8 mouse cellular contexts compared by ENCODE assay signal in the genomic region with DNA sequence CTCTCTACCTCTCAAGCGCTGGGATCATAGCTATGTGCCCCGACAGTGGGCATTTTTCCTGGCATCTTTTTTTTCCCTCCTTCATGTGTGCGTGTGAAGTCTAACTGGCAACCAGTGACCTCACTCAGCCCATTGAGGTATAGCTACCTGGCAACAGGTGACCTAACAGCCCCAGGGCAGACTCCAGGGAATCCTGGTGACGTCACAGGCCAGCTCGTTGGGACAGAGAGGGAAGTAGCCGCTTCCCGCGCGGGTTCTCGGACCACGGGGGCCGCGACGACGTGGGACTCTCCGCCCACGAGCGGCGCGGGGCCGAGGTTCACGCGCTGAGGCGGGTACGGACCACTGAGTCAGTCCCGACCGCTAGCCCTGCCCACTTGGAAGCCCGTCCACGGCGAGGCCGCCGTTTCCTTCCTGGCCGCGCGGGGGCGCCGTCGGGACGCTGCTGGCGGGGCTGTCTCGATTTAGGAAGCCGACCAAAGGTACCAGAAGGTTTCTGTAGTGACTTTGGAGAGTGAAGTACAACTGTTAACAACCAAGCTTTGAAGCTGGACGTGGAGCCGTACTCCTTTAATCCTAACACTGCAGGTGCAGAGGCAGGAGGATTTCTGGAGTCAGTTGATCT. TPM values are rescaled to one million over a fixed set of nuclear protein-coding genes. Genes with fewer than 3 reads are reported as not detected.
DNase-seq lines count a peak whose midpoint lies in the region; ATAC-seq and TF ChIP-seq lines count a peak whose summit lies in the region.

A gene (plus strand): TSS at position 378 of the 625 bp plus-strand sequence.

- DNase-seq in CD8-positive naive resting alpha-beta T cell, adult 2 months (ENCODE audit: low read depth in 2 of 2, low spot score in 2 of 2) = peak; percentile 63 to 77
- peak; percentile 41 for DNase-seq in brain, embryonic 14.5 days (ENCODE audit: low read depth)
- DNase-seq in forebrain, embryonic 11.5 days (ENCODE audit: low spot score) = peak; percentile 89
- DNase-seq in kidney, postnatal 25 days = peak; percentile 74 to 79
- peak; percentile 87 for DNase-seq in liver, postnatal 0 days
- peak; percentile 88 for DNase-seq in testis, postnatal 10 days (ENCODE audit: low spot score)

- WGBS in forebrain, embryonic 11.5 days = 7% methylated on average over 44 of the region's 44 CpGs
- 8% methylated on average over 44 of the region's 44 CpGs for WGBS in heart, embryonic 16.5 days
- 9% methylated on average over 44 of the region's 44 CpGs for WGBS in liver, postnatal 0 days (ENCODE audit: insufficient replicate concordance)
- 6% methylated on average over 44 of the region's 44 CpGs for whole genome bisulfite sequencing in neural tube, embryonic 13.5 days

- TF ChIP-seq POLR2A in brain, embryonic 14.5 days (IDR thresholded peaks at IDR 0.05; ENCODE audit: borderline replicate concordance, extremely low read depth, insufficient read depth, insufficient read length, poor library complexity, severe bottlenecking) = no peak

- peak within 1 kb of the TSS; percentile 55 for H3K4me2 ChIP-seq in forebrain, embryonic 11.5 days (ENCODE audit: low read depth, low read length, severe bottlenecking)
- peak within 1 kb of the TSS; percentile 76 for H3K4me2 ChIP-seq in heart, embryonic 16.5 days (ENCODE audit: low read depth, low read length)
- H3K4me2 ChIP-seq in liver, postnatal 0 days (ENCODE audit: low read depth, low read length) = peak within 1 kb of the TSS; percentile 72
- H3K4me2 ChIP-seq in neural tube, embryonic 13.5 days = peak within 1 kb of the TSS; percentile 54

- no peak within 1 kb of the TSS for H3K27ac ChIP-seq in forebrain, embryonic 11.5 days (ENCODE audit: low read depth, low read length)
- no peak within 1 kb of the TSS for H3K27ac ChIP-seq in heart, embryonic 16.5 days (ENCODE audit: low read length)
- H3K27ac ChIP-seq in liver, postnatal 0 days (ENCODE audit: low read depth) = no peak within 1 kb of the TSS
- H3K27ac ChIP-seq in neural tube, embryonic 13.5 days (replicated peaks) = no peak within 1 kb of the TSS

- no peak for TF ChIP-seq EP300 in liver, postnatal 0 days (IDR thresholded peaks at IDR 0.05; ENCODE audit: low read depth)

- TF ChIP-seq CTCF in brain, embryonic 14.5 days (IDR thresholded peaks at IDR 0.05; ENCODE audit: borderline replicate concordance, extremely low read depth, insufficient read depth, insufficient read length) = peak; percentile 68
- TF ChIP-seq CTCF in liver, postnatal 0 days (IDR thresholded peaks at IDR 0.05; ENCODE audit: low read depth) = peak; percentile 94

- H3K27me3 ChIP-seq in forebrain, embryonic 11.5 days (ENCODE audit: control insufficient read depth, insufficient read depth, low read length) = no peaks in the 10 kb centered on the region
- no peaks in the 10 kb centered on the region for H3K27me3 ChIP-seq in heart, embryonic 16.5 days (ENCODE audit: control insufficient read depth, insufficient read depth, low read length)
- H3K27me3 ChIP-seq in liver, postnatal 0 days (ENCODE audit: insufficient read depth, low read length) = no peaks in the 10 kb centered on the region
- H3K27me3 ChIP-seq in neural tube, embryonic 13.5 days = peaks cover 9% of the 10 kb centered on the region

- ATAC-seq in forebrain, embryonic 11.5 days (replicated peaks; ENCODE audit: low FRiP score) = no peak
- no peak for ATAC-seq in heart, embryonic 16.5 days (replicated peaks; ENCODE audit: extremely low read depth, insufficient read depth, low FRiP score)
- peak; percentile 88 for ATAC-seq in liver, postnatal 0 days
- no peak for ATAC-seq in neural tube, embryonic 13.5 days (ENCODE audit: low read depth)

- H3K9me3 ChIP-seq in forebrain, embryonic 11.5 days (ENCODE audit: control insufficient read depth, low read length) = no peaks in the 10 kb centered on the region
- H3K9me3 ChIP-seq in heart, embryonic 16.5 days (replicated peaks; ENCODE audit: control insufficient read depth, low read length) = no peaks in the 10 kb centered on the region
- no peaks in the 10 kb centered on the region for H3K9me3 ChIP-seq in liver, postnatal 0 days (ENCODE audit: low read length)
- no peaks in the 10 kb centered on the region for H3K9me3 ChIP-seq in neural tube, embryonic 13.5 days

- no peaks in the 10 kb centered on the region for H3K4me1 ChIP-seq in forebrain, embryonic 11.5 days (replicated peaks; ENCODE audit: control insufficient read depth, insufficient read depth, low read length)
- H3K4me1 ChIP-seq in heart, embryonic 16.5 days (ENCODE audit: control insufficient read depth, insufficient read depth, low read length) = peaks cover 3% of the 10 kb centered on the region; the same call in 1 of the 2 replicates
- peaks cover 6% of the 10 kb centered on the region; the same call in 1 of the 2 replicates for H3K4me1 ChIP-seq in liver, postnatal 0 days (ENCODE audit: insufficient read depth)
- peaks cover 5% of the 10 kb centered on the region; the same call in 1 of the 2 replicates for H3K4me1 ChIP-seq in neural tube, embryonic 13.5 days (replicated peaks)

- H3K4me3 ChIP-seq in forebrain, embryonic 11.5 days (ENCODE audit: low read depth, low read length) = peak within 1 kb of the TSS; percentile 24
- peak within 1 kb of the TSS; percentile 52 for H3K4me3 ChIP-seq in heart, embryonic 16.5 days (ENCODE audit: low read length)
- peak within 1 kb of the TSS; percentile 50 for H3K4me3 ChIP-seq in liver, postnatal 0 days (ENCODE audit: low read depth, low read length)
- H3K4me3 ChIP-seq in neural tube, embryonic 13.5 days = peak within 1 kb of the TSS; percentile 28

- no peaks in the 10 kb centered on the region for H3K36me3 ChIP-seq in forebrain, embryonic 11.5 days (ENCODE audit: control insufficient read depth, insufficient read depth, low read length)
- no peaks in the 10 kb centered on the region for H3K36me3 ChIP-seq in heart, embryonic 16.5 days (ENCODE audit: control insufficient read depth, insufficient read depth)
- H3K36me3 ChIP-seq in liver, postnatal 0 days (replicated peaks; ENCODE audit: insufficient read depth, low read length) = no peaks in the 10 kb centered on the region
- H3K36me3 ChIP-seq in neural tube, embryonic 13.5 days = no peaks in the 10 kb centered on the region

- H3K9ac ChIP-seq in forebrain, embryonic 11.5 days (ENCODE audit: low read length) = 0 out of 2 replicates have a peak within 1 kb of the TSS, but pooled peaks have one; percentile 3
- H3K9ac ChIP-seq in heart, embryonic 16.5 days (ENCODE audit: low read length) = peak within 1 kb of the TSS; percentile 49; the same call in 1 of the 2 replicates
- H3K9ac ChIP-seq in liver, postnatal 0 days (replicated peaks) = peak within 1 kb of the TSS; percentile 42
- no peak within 1 kb of the TSS for H3K9ac ChIP-seq in neural tube, embryonic 13.5 days

RNA-seq across cellular contexts. Expression of the gene that starts here (rescaled TPM):
- polyA plus RNA-seq in brain, embryonic 14.5 days (2012; rRNA removed) = 0.11 TPM in 1 of 2 replicates, not detected in the other
- not detected in 2 replicates for polyA plus RNA-seq in forebrain, embryonic 11.5 days (2014; fragmentation: Nextera tagmentation; extraction: Ambion mirVana)
- polyA plus RNA-seq in heart, embryonic 16.5 days (2015; fragmentation: Nextera tagmentation; extraction: Ambion mirVana) = not detected in 2 replicates
- polyA plus RNA-seq in liver, postnatal 0 days (2015; fragmentation: Nextera tagmentation; extraction: Ambion mirVana) = 0.32 and 0.43 TPM in 2 replicates
- not detected in 2 replicates for polyA plus RNA-seq in neural tube, embryonic 13.5 days (2015; fragmentation: Nextera tagmentation; extraction: Ambion mirVana)

Comparison
In these comparisons a context has a peak if more than half of its experiments do, and no peak if none do; other contexts are left out.
1. Peak in DNase-seq in brain, embryonic 14.5 days; RNA of the gene not detected or under 1 TPM.
2. Peak in DNase-seq, H3K4me3 ChIP-seq, H3K9ac ChIP-seq and H3K4me2 ChIP-seq in forebrain, embryonic 11.5 days; RNA of the gene not detected or under 1 TPM.
3. Peak in DNase-seq, ATAC-seq, H3K4me3 ChIP-seq, H3K9ac ChIP-seq and H3K4me2 ChIP-seq in liver, postnatal 0 days; RNA of the gene not detected or under 1 TPM.